Mouse (Mus musculus) kidney, adult 2 months (tissue): Measurements from ENCODE around the gene Cfap161. TPM values are rescaled to one million over a fixed set of nuclear protein-coding genes. Genes with fewer than 3 reads are reported as not detected.

Experiments
- DNase-seq: peaks from one replicate; pipeline ENCODE4 v3.0.0; 2021
- H3K27ac ChIP-seq: fragments of 200-500 bp; 2 replicates; pipeline ENCODE4 v1.5.1; 2012; ENCODE audit warnings: low read depth, low read length, control low read depth, inconsistent platforms; ENCODE audit not compliant: insufficient read depth
- H3K27me3 ChIP-seq: fragments of 200-500 bp; replicated peaks from 2 replicates; pipeline ENCODE4 v1.6.1; 2012; ENCODE audit warnings: mild to moderate bottlenecking, moderate library complexity, low read length, inconsistent platforms; ENCODE audit not compliant: control insufficient read depth, insufficient read depth
- H3K36me3 ChIP-seq: fragments of 200-500 bp; 2 replicates; pipeline ENCODE4 v1.6.1; 2012; ENCODE audit warnings: mild to moderate bottlenecking, moderate library complexity, low read length, inconsistent platforms; ENCODE audit not compliant: control insufficient read depth, insufficient read depth
- H3K4me1 ChIP-seq: fragments of 200-500 bp; 2 replicates; pipeline ENCODE4 v1.6.1; 2011; ENCODE audit warnings: low read length; ENCODE audit not compliant: control insufficient read depth, insufficient read depth
- H3K4me3 ChIP-seq: fragments of 200-500 bp; 2 replicates; pipeline ENCODE4 v1.5.1; 2011; ENCODE audit warnings: mild to moderate bottlenecking, low read depth, low read length, control low read depth; ENCODE audit not compliant: insufficient read depth
- CTCF ChIP-seq: fragments of 200-500 bp; conservative IDR thresholded peaks from 2 replicates; pipeline ENCODE4 v1.5.1; 2011; ENCODE audit warnings: low read depth, mild to moderate bottlenecking, control low read depth, low read length, moderate library complexity, mixed read lengths; ENCODE audit not compliant: insufficient read depth, insufficient read length
- POLR2A ChIP-seq: fragments of 200-500 bp; IDR thresholded peaks from one replicate; pipeline ENCODE4 v1.6.1; 2011; ENCODE audit warnings: low read depth, low read length, control low read depth
- WGBS: fragments of 180-500 bp; shearing (Covaris S2); methylation state at CpG from one replicate; pipeline ENCODE4 v1.1.7; 2018; 5-methylcytosine and 5-hydroxymethylcytosine counted together
- polyA plus RNA-seq: library from polyadenylated mRNA; depleted of rRNA; stranded (reverse); fragments of >200 nt; gene quantifications from 2 replicates; pipeline ENCODE4 v1.2.3, GENCODE M21; 2012; rRNA removed

Gene Cfap161
- polyA plus RNA-seq, 1 experiment: not detected

DNA sequence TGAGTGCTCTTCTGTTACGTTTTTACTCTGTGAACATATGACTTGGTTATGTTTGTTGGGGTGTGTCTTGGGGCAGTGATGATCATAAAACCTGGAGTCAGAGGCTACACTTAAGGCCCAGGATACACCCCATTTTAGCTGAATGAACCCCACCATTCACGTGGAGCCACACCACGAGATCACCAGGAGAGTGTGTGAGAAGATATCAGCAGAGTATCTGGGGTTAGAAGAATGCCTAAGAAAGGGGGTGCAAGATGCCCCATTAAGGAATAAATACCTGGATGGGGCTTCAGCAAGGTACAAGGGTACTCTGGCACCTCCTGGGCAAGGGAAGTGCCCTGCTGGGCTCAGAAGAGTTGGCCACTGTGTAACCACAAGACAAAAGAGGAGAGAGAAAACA is 60.4 kb downstream of the Cfap161 start:
- Histone ChIP-seq H3K4me3 (no peak overlapping the region), H3K4me1 (no peaks in the 10 kb centered on the region), H3K27ac (no peak overlapping the region), H3K36me3 (no peaks in the 10 kb centered on the region), H3K27me3 (no peaks in the 10 kb centered on the region)
- WGBS: 86% methylated on average over 3 of the region's 3 CpGs
- no peak for TF ChIP-seq CTCF
- no peak for TF ChIP-seq POLR2A
- DNase-seq: no peak

DNA sequence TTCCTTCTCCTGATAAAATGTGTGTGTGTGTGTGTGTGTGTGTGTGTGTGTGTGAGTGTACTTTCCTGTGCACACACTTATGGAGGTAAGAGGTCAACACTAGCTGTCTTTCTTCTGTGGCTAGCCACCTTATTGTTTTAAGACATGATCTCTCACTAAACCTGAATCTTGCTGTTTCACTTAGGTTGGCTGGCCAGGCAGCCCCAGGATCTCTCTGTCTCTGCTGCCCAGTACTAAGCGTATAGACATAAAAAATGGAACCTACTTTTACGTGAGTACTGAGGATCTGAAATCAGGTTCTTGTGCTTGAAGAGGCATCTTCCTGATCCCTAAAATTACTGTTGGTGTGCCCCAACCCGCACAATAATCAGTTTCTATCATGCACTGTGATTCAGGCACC is 61.9 kb downstream of the Cfap161 start:
- WGBS: 92% methylated on average over 3 of the region's 3 CpGs
- H3K27ac ChIP-seq: no peak overlapping the region
- H3K4me3 ChIP-seq: no peak overlapping the region
- TF ChIP-seq POLR2A: no peak
- TF ChIP-seq CTCF: no peak
- H3K36me3 ChIP-seq: no peaks in the 10 kb centered on the region
- no peak for DNase-seq
- H3K4me1 ChIP-seq: no peaks in the 10 kb centered on the region
- H3K27me3 ChIP-seq: no peaks in the 10 kb centered on the region

DNA sequence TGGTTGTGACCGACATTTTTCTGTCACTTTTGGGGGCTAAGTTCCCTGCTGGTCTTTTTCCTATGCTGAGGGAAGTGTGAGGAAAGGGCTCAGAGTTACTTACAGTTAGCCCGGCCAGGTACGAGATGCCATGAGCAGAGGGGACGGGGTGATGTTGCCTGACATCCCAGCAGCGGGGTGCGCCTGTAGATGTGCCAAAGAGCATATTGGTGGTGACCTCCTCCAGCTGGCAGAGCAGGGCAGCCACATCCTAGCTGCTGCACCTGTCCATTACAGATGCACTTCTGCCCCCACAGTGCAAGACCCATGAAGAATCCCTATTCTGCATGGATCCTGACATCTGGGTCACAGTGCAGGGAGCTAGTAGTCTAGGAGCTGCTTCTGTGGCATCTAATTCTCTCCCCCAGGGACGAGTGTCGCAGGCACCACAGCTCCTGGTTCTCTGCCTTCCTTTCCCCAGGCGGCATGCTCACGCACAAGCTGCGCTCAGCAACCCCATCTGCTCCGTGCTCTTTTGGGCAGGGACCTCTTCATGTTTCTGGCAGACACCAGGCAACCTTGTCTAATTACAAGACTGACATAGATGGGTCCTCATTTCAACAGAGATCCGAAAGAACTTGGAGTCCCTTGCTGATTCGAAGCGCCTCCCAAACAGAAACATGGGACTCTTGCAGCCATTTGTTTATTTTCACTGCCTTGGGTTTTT is 62.6 kb downstream of the Cfap161 start:
- Histone ChIP-seq H3K4me1 (no peaks in the 10 kb centered on the region), H3K27me3 (no peaks in the 10 kb centered on the region), H3K36me3 (no peaks in the 10 kb centered on the region), H3K27ac (no peak overlapping the region), H3K4me3 (no peak overlapping the region)
- DNase-seq: no peak
- no peak for TF ChIP-seq CTCF
- 85% methylated on average over 15 of the region's 15 CpGs for WGBS

DNA sequence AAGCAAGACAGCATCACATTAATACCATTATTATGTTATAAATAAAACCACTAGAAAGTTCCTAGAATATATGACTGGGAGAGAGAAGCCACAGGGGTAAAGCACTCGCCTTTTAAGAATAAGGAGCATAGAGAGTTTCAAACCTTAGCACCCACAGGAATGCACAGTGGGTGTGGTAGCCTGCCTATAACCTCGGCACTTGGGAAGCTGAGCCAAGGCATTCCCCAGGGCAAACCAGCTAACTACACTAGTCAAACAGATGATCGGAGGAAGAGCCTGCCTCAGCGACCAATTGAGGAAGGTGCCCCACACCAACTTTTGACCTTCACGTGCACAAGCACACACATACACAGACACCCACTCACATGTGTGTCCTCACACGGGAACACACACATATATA is 63.4 kb downstream of the Cfap161 start:
- Histone ChIP-seq H3K36me3 (no peaks in the 10 kb centered on the region), H3K27me3 (no peaks in the 10 kb centered on the region)

DNA sequence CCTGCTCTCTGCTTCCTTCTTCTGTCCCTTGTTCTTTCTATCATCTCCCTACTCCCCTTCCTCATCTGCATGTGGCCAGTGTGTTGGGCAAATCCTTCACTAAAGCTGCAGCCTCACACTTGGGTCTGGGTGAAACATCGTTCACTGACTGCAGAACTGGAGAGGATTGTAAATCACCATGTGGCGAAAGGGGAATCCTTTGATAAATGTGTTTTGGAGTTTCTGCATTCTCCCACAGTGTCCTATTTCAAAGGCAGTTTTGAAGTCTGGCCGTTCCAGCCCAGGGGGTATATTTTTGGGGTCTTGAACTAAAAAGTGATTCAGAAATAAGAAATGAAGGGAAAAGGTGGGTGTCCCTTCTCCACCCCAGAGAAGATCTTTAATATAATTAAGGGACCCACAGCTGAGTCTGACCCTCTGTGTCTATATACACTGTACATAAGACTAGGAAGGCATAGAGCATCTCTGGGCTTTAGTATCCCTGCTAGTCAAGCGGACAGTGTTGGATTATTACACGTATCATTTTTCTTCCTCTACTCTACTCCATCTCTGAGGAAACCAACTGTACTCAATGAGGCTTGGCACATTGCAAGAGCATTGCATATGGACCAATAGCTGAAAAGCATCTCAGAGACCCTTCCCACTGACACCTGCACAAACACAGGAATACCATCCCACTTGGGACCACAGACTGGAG is 67.6 kb downstream of the Cfap161 start:
- no peak for DNase-seq
- Histone ChIP-seq H3K4me3 (no peak overlapping the region), H3K36me3 (no peaks in the 10 kb centered on the region), H3K27me3 (no peaks in the 10 kb centered on the region), H3K27ac (no peak overlapping the region), H3K4me1 (no peaks in the 10 kb centered on the region)
- WGBS: 41% methylated on average over 5 of the region's 5 CpGs
- TF ChIP-seq CTCF: no peak
- no peak for TF ChIP-seq POLR2A

More for the DNA sequence above, 63.4 kb downstream of the Cfap161 start:
- Histone ChIP-seq H3K4me3 (no peak overlapping the region), H3K4me1 (no peaks in the 10 kb centered on the region), H3K27ac (no peak overlapping the region)
- no peak for TF ChIP-seq CTCF
- TF ChIP-seq POLR2A: no peak
- no peak for DNase-seq
- 79% methylated on average over 6 of the region's 6 CpGs for WGBS

DNA sequence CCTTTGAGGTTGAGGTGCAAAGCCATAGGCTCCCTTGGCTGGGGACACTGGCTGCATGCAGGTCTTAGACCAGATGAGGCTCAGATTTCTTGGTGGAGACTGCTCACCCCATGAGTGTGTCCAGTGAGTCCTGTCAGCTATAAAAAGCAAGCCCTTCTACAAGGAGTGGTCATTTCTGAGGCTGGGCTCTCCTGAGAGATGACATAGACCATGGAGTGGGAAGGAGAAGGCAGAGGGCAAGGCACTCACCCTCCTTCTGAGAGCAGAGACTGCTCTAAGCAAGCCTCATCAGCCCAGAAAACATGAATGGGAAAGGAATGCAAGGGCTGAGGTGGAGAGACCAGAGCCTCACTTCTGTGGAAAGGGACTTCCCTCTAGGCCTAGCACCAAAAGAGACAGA is 68.9 kb downstream of the Cfap161 start:
- Histone ChIP-seq H3K4me1 (no peaks in the 10 kb centered on the region), H3K27ac (no peak overlapping the region), H3K4me3 (no peak overlapping the region), H3K36me3 (no peaks in the 10 kb centered on the region), H3K27me3 (no peaks in the 10 kb centered on the region)
- no peak for DNase-seq
- no peak for TF ChIP-seq CTCF
- no peak for TF ChIP-seq POLR2A

DNA sequence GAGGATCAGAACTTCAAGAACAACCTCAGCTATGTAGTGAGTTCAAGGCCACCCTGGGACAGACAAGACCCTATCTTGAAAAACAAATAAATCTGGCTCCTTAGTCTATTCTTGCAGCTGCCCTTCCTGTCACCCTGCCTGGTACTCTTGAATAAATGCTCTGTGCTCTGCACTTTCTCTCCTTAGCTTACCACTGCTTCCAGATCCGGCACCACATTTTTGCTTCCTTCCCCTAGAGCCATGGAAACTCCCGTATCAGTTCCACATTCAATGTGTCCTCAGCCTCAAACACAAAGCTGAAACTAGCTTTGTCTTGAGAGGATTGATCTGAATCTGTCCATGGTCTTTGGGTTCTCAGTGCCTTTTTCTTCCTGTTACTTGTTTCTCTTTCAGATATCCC is 70.1 kb downstream of the Cfap161 start:
- H3K36me3 ChIP-seq: no peaks in the 10 kb centered on the region
- no peak overlapping the region for H3K4me3 ChIP-seq
- TF ChIP-seq POLR2A: no peak
- TF ChIP-seq CTCF: no peak
- no peak overlapping the region for H3K27ac ChIP-seq
- WGBS: 32% methylated on average over 2 of the region's 2 CpGs
- no peaks in the 10 kb centered on the region for H3K27me3 ChIP-seq
- no peaks in the 10 kb centered on the region for H3K4me1 ChIP-seq
- DNase-seq: no peak

Other genes starting within 250 kb of the Cfap161 start
- 0.88 and 1.0 TPM in 2 replicates for gene Tmc3, start 210.0 kb downstream of the Cfap161 start, polyA plus RNA-seq
- 80.0 and 88.2 TPM in 2 replicates for gene Stard5, start 162.9 kb downstream of the Cfap161 start, polyA plus RNA-seq
- 3.1 and 6.9 TPM in 2 replicates for gene Il16, start 49.2 kb downstream of the Cfap161 start, polyA plus RNA-seq
- 9.2 and 11.1 TPM in 2 replicates for gene Tlnrd1, start 89.4 kb upstream of the Cfap161 start, polyA plus RNA-seq
- 11.5 and 15.1 TPM in 2 replicates for gene Mesd, start 89.6 kb upstream of the Cfap161 start, polyA plus RNA-seq